Mouse (Mus musculus): Measurements from ENCODE around the gene Taf9b. TPM values are rescaled to one million over a fixed set of nuclear protein-coding genes. Genes with fewer than 3 reads are reported as not detected.
"Not testable (repeated sequence)": the region's sequence is repeated elsewhere in the genome, so short reads cannot be mapped to it uniquely, and the experiment has no call there.

Gene Taf9b
- 13.9 and 18.6 TPM in 2 replicates for polyA plus RNA-seq (2014; fragmentation: Nextera tagmentation; extraction: Ambion mirVana)

- Histone ChIP-seq H3K4me3 (ENCODE audit: low read depth, low read length) (no peak within 1 kb of the TSS; the same call in 1 of the 2 replicates), H3K9ac (ENCODE audit: low read depth, low read length) (no peak within 1 kb of the TSS), H3K9me3 (ENCODE audit: control insufficient read depth, low read length) (no peaks in the 10 kb centered on the region; the same call in 1 of the 2 replicates), H3K36me3 (ENCODE audit: control insufficient read depth, insufficient read depth, low read length) (no peaks in the 10 kb centered on the region), H3K27me3 (ENCODE audit: control insufficient read depth, insufficient read depth, low read length) (no peaks in the 10 kb centered on the region), H3K4me2 (replicated peaks; ENCODE audit: low read depth, low read length) (peak within 1 kb of the TSS; percentile 39; the same call in 1 of the 2 replicates), H3K27ac (ENCODE audit: low read depth, low read length) (no peak within 1 kb of the TSS), H3K4me1 (replicated peaks; ENCODE audit: control insufficient read depth, insufficient read depth, low read length) (no peaks in the 10 kb centered on the region)
- DNase-seq (ENCODE audit: low spot score) (no peak), ATAC-seq (ENCODE audit: low FRiP score) (no peak)
- WGBS = 87% methylated on average over 21 of the region's 25 CpGs
Observed at GRCm38 (mm10) chrX:106221058-106221457, at the start of gene Taf9b. Taf9b (minus strand) TSS chrX:106221158.

- 95% methylated on average over 4 of the region's 4 CpGs for WGBS
- Histone ChIP-seq H3K9ac (ENCODE audit: low read depth, low read length) (no peak within 1 kb of the TSS), H3K27ac (ENCODE audit: low read depth, low read length) (no peak within 1 kb of the TSS), H3K27me3 (ENCODE audit: control insufficient read depth, insufficient read depth, low read length) (no peaks in the 10 kb centered on the region), H3K4me3 (ENCODE audit: low read depth, low read length) (no peak within 1 kb of the TSS), H3K36me3 (ENCODE audit: control insufficient read depth, insufficient read depth, low read length) (no peaks in the 10 kb centered on the region), H3K4me1 (replicated peaks; ENCODE audit: control insufficient read depth, insufficient read depth, low read length) (no peaks in the 10 kb centered on the region), H3K9me3 (ENCODE audit: control insufficient read depth, low read length) (no peaks in the 10 kb centered on the region), H3K4me2 (replicated peaks; ENCODE audit: low read depth, low read length) (no peak within 1 kb of the TSS)
- DNase-seq (ENCODE audit: low spot score) (no peak), ATAC-seq (ENCODE audit: low FRiP score) (no peak)
Observed at GRCm38 (mm10) chrX:106255276-106255675, 34.3 kb upstream of the Taf9b start, which contains the start of gene Fnd3c2. Fnd3c2 (minus strand) TSS chrX:106255376.

GRCm38 (mm10) chrX:106219171-106220032, 1.6 kb downstream of the Taf9b start:
- H3K4me3 ChIP-seq (ENCODE audit: low read depth, low read length) = peak overlapping the region; percentile 53
- no peaks in the 10 kb centered on the region for H3K27me3 ChIP-seq (ENCODE audit: control insufficient read depth, insufficient read depth, low read length)
- peak overlapping the region; percentile 65 for H3K27ac ChIP-seq (ENCODE audit: low read depth, low read length)
- H3K36me3 ChIP-seq (ENCODE audit: control insufficient read depth, insufficient read depth, low read length) = no peaks in the 10 kb centered on the region
- H3K4me2 ChIP-seq (replicated peaks; ENCODE audit: low read depth, low read length) = peak overlapping the region; percentile 39
- H3K9ac ChIP-seq (ENCODE audit: low read depth, low read length) = peak overlapping the region; percentile 59
- H3K9me3 ChIP-seq (ENCODE audit: control insufficient read depth, low read length) = no peaks in the 10 kb centered on the region; the same call in 1 of the 2 replicates
- peak; percentile 72 for DNase-seq (ENCODE audit: low spot score)
- peak; percentile 95 for ATAC-seq (ENCODE audit: low FRiP score)
- WGBS = 15% methylated on average over 42 of the region's 60 CpGs
- no peaks in the 10 kb centered on the region for H3K4me1 ChIP-seq (replicated peaks; ENCODE audit: control insufficient read depth, insufficient read depth, low read length)

GRCm38 (mm10) chrX:106209100-106209499, 11.9 kb downstream of the Taf9b start:
- ATAC-seq (ENCODE audit: low FRiP score) (no peak), DNase-seq (ENCODE audit: low spot score) (no peak)
- no peak overlapping the region for H3K9ac ChIP-seq (ENCODE audit: low read depth, low read length)
- H3K27me3 ChIP-seq (ENCODE audit: control insufficient read depth, insufficient read depth, low read length) = no peaks in the 10 kb centered on the region
- H3K4me1 ChIP-seq (replicated peaks; ENCODE audit: control insufficient read depth, insufficient read depth, low read length) = no peaks in the 10 kb centered on the region
- H3K36me3 ChIP-seq (ENCODE audit: control insufficient read depth, insufficient read depth, low read length) = no peaks in the 10 kb centered on the region
- no peak overlapping the region for H3K4me3 ChIP-seq (ENCODE audit: low read depth, low read length)
- 88% methylated on average over 2 of the region's 2 CpGs for WGBS
- H3K9me3 ChIP-seq (ENCODE audit: control insufficient read depth, low read length) = no peaks in the 10 kb centered on the region
- no peak overlapping the region for H3K27ac ChIP-seq (ENCODE audit: low read depth, low read length)
- H3K4me2 ChIP-seq (replicated peaks; ENCODE audit: low read depth, low read length) = no peak overlapping the region

- no peak for ATAC-seq (ENCODE audit: low FRiP score)
- no peak overlapping the region for H3K4me2 ChIP-seq (replicated peaks; ENCODE audit: low read depth, low read length)
- no peak overlapping the region for H3K9ac ChIP-seq (ENCODE audit: low read depth, low read length)
- H3K9me3 ChIP-seq (ENCODE audit: control insufficient read depth, low read length) = no peaks in the 10 kb centered on the region
- DNase-seq (ENCODE audit: low spot score) = no peak
- H3K27me3 ChIP-seq (ENCODE audit: control insufficient read depth, insufficient read depth, low read length) = no peaks in the 10 kb centered on the region
- H3K27ac ChIP-seq (ENCODE audit: low read depth, low read length) = no peak overlapping the region
- H3K4me3 ChIP-seq (ENCODE audit: low read depth, low read length) = no peak overlapping the region
- H3K36me3 ChIP-seq (ENCODE audit: control insufficient read depth, insufficient read depth, low read length) = no peaks in the 10 kb centered on the region
- WGBS = 91% methylated on average over 5 of the region's 5 CpGs
- H3K4me1 ChIP-seq (replicated peaks; ENCODE audit: control insufficient read depth, insufficient read depth, low read length) = no peaks in the 10 kb centered on the region
Observed at GRCm38 (mm10) chrX:106198904-106199303, 22.1 kb downstream of the Taf9b start.

- Histone ChIP-seq H3K4me1 (replicated peaks; ENCODE audit: control insufficient read depth, insufficient read depth, low read length) (no peaks in the 10 kb centered on the region), H3K27me3 (ENCODE audit: control insufficient read depth, insufficient read depth, low read length) (no peaks in the 10 kb centered on the region), H3K9me3 (ENCODE audit: control insufficient read depth, low read length) (no peaks in the 10 kb centered on the region), H3K36me3 (ENCODE audit: control insufficient read depth, insufficient read depth, low read length) (no peaks in the 10 kb centered on the region), H3K27ac (ENCODE audit: low read depth, low read length) (no peak overlapping the region), H3K4me3 (ENCODE audit: low read depth, low read length) (no peak overlapping the region), H3K4me2 (replicated peaks; ENCODE audit: low read depth, low read length) (no peak overlapping the region), H3K9ac (ENCODE audit: low read depth, low read length) (no peak overlapping the region)
- 70% methylated on average over 5 of the region's 5 CpGs for WGBS
- DNase-seq (ENCODE audit: low spot score) (no peak), ATAC-seq (ENCODE audit: low FRiP score) (no peak)
Observed at GRCm38 (mm10) chrX:106197308-106197707, 23.6 kb downstream of the Taf9b start.

GRCm38 (mm10) chrX:106194361-106194760, 26.6 kb downstream of the Taf9b start:
- DNase-seq (ENCODE audit: low spot score); H3K36me3 ChIP-seq (ENCODE audit: control insufficient read depth, insufficient read depth, low read length); ATAC-seq (ENCODE audit: low FRiP score): not testable (repeated sequence)

GRCm38 (mm10) chrX:106190091-106190490, 30.9 kb downstream of the Taf9b start:
- WGBS = 54% methylated on average over 4 of the region's 4 CpGs
- no peaks in the 10 kb centered on the region for H3K4me1 ChIP-seq (replicated peaks; ENCODE audit: control insufficient read depth, insufficient read depth, low read length)
- no peak for ATAC-seq (ENCODE audit: low FRiP score)
- H3K9me3 ChIP-seq (ENCODE audit: control insufficient read depth, low read length) = no peaks in the 10 kb centered on the region
- no peak for DNase-seq (ENCODE audit: low spot score)
- H3K27me3 ChIP-seq (ENCODE audit: control insufficient read depth, insufficient read depth, low read length) = no peaks in the 10 kb centered on the region
- H3K4me2 ChIP-seq (replicated peaks; ENCODE audit: low read depth, low read length) = 0 out of 2 replicates have a peak overlapping the region, but pooled peaks have one; percentile 11
- H3K9ac ChIP-seq (ENCODE audit: low read depth, low read length) = no peak overlapping the region
- no peak overlapping the region for H3K27ac ChIP-seq (ENCODE audit: low read depth, low read length)
- no peak overlapping the region for H3K4me3 ChIP-seq (ENCODE audit: low read depth, low read length)
- H3K36me3 ChIP-seq (ENCODE audit: control insufficient read depth, insufficient read depth, low read length) = no peaks in the 10 kb centered on the region

More at GRCm38 (mm10) chrX:106194361-106194760, 26.6 kb downstream of the Taf9b start:
- not testable (repeated sequence) for H3K27me3 ChIP-seq (ENCODE audit: control insufficient read depth, insufficient read depth, low read length); H3K9ac ChIP-seq (ENCODE audit: low read depth, low read length); H3K4me2 ChIP-seq (replicated peaks; ENCODE audit: low read depth, low read length); H3K9me3 ChIP-seq (ENCODE audit: control insufficient read depth, low read length); H3K27ac ChIP-seq (ENCODE audit: low read depth, low read length); H3K4me3 ChIP-seq (ENCODE audit: low read depth, low read length); H3K4me1 ChIP-seq (replicated peaks; ENCODE audit: control insufficient read depth, insufficient read depth, low read length)
- 83% methylated on average over 5 of the region's 6 CpGs for WGBS

GRCm38 (mm10) chrX:106189356-106189755, 31.6 kb downstream of the Taf9b start:
- no peaks in the 10 kb centered on the region for H3K36me3 ChIP-seq (ENCODE audit: control insufficient read depth, insufficient read depth, low read length)
- no peak overlapping the region for H3K9ac ChIP-seq (ENCODE audit: low read depth, low read length)
- H3K9me3 ChIP-seq (ENCODE audit: control insufficient read depth, low read length) = no peaks in the 10 kb centered on the region
- DNase-seq (ENCODE audit: low spot score) = no peak
- no peaks in the 10 kb centered on the region for H3K4me1 ChIP-seq (replicated peaks; ENCODE audit: control insufficient read depth, insufficient read depth, low read length)
- no peaks in the 10 kb centered on the region for H3K27me3 ChIP-seq (ENCODE audit: control insufficient read depth, insufficient read depth, low read length)
- 50% methylated on average over 5 of the region's 5 CpGs for WGBS
- no peak overlapping the region for H3K4me3 ChIP-seq (ENCODE audit: low read depth, low read length)
- H3K4me2 ChIP-seq (replicated peaks; ENCODE audit: low read depth, low read length) = peak overlapping the region; percentile 54; the same call in 1 of the 2 replicates
- ATAC-seq (ENCODE audit: low FRiP score) = no peak
- H3K27ac ChIP-seq (ENCODE audit: low read depth, low read length) = no peak overlapping the region

Data from hindbrain, embryonic 11.5 days (tissue).